Mouse (Mus musculus): ENCODE results near the gene Snd1.

DNA sequence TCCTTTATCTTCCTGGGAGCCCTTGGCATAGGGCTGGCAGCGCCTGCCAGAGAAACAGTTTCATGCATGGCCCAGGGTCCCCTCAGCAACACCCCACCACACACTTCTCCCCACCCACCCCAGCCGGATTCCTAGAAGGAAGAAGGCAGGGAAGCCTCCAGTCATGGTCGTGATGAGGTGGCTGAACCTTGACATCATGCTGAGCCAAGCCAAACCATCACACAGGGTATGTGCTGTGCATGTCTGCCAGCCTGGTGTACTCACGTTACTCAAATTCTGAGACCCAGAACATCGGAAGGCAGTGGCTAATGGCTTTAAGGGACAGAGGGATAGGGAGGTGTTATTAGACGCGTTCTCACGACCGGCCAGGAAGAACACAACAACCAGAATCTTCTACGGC lies 448.9 kb downstream of the Snd1 start:
- TF ChIP-seq MYC (IDR thresholded peaks at IDR 0.05; ENCODE audit: low read depth, low read length), result no peak
- TF ChIP-seq CTCF (conservative IDR thresholded peaks at IDR 0.05 in 1 of 2, IDR thresholded peaks at IDR 0.05 in 1 of 2; ENCODE audit: low read depth in 2 of 2, low read length in 2 of 2), result no peak
- TF ChIP-seq MXI1 (IDR thresholded peaks at IDR 0.05; ENCODE audit: low read depth, low read length), result no peak
- TF ChIP-seq ZNF384 (IDR thresholded peaks at IDR 0.05; ENCODE audit: low read depth, low read length), result no peak
- no peak for TF ChIP-seq MEF2A (IDR thresholded peaks at IDR 0.05; ENCODE audit: borderline replicate concordance, low read depth, low read length)
